Mouse (Mus musculus) thymus, adult 2 months (tissue): ENCODE results near the gene Trank1. TPM values are rescaled to one million over a fixed set of nuclear protein-coding genes. Genes with fewer than 3 reads are reported as not detected.

Source experiments
- DNase-seq: peaks from one replicate; pipeline ENCODE4 v3.0.0; 2021
- H3K27ac ChIP-seq: fragments of 200-500 bp; 2 replicates; pipeline ENCODE4 v1.5.1; 2012; ENCODE audit warnings: low read length, control low read depth; ENCODE audit not compliant: control insufficient read depth, insufficient read depth
- H3K27me3 ChIP-seq: fragments of 200-500 bp; 2 replicates; pipeline ENCODE4 v1.6.1; 2012; ENCODE audit warnings: mild to moderate bottlenecking, low read length, moderate library complexity, mixed read lengths; ENCODE audit not compliant: control insufficient read depth, insufficient read depth
- H3K36me3 ChIP-seq: fragments of 200-500 bp; 2 replicates; pipeline ENCODE4 v1.6.1; 2012; ENCODE audit warnings: mild to moderate bottlenecking, low read length, moderate library complexity; ENCODE audit not compliant: control insufficient read depth, insufficient read depth
- H3K4me1 ChIP-seq: fragments of 200-500 bp; replicated peaks from 2 replicates; pipeline ENCODE4 v1.6.1; 2012; ENCODE audit warnings: low read length; ENCODE audit not compliant: control insufficient read depth, insufficient read depth
- H3K4me3 ChIP-seq: fragments of 200-500 bp; 2 replicates; pipeline ENCODE4 v1.5.1; 2012; ENCODE audit warnings: mild to moderate bottlenecking, low read length, control low read depth, moderate library complexity; ENCODE audit not compliant: control insufficient read depth, insufficient read depth
- CTCF ChIP-seq: fragments of 200-500 bp; IDR thresholded peaks from 2 replicates; pipeline ENCODE4 v1.5.1; 2012; ENCODE audit warnings: mild to moderate bottlenecking, control low read depth, low read length, moderate library complexity, borderline replicate concordance; ENCODE audit not compliant: control insufficient read depth, poor library complexity, insufficient read depth; ENCODE audit errors: extremely low read depth
- POLR2A ChIP-seq: fragments of 200-500 bp; IDR thresholded peaks from 2 replicates; pipeline ENCODE4 v1.6.1; 2012; ENCODE audit warnings: mild to moderate bottlenecking, low read length, control low read depth, moderate library complexity; ENCODE audit not compliant: control insufficient read depth, poor library complexity, insufficient read depth; ENCODE audit errors: extremely low read depth
- WGBS: fragments of 180-500 bp; shearing (Covaris S2); methylation state at CpG from one replicate; pipeline ENCODE4 v1.1.7; 2018; 5-methylcytosine and 5-hydroxymethylcytosine counted together
- polyA plus RNA-seq: library from polyadenylated mRNA; depleted of rRNA; stranded (reverse); fragments of >200 nt; gene quantifications from 2 replicates; pipeline ENCODE4 v1.2.3, GENCODE M21; 2012

Trank1 gene
- polyA plus RNA-seq, 1 experiment = 0.13 TPM

DNA sequence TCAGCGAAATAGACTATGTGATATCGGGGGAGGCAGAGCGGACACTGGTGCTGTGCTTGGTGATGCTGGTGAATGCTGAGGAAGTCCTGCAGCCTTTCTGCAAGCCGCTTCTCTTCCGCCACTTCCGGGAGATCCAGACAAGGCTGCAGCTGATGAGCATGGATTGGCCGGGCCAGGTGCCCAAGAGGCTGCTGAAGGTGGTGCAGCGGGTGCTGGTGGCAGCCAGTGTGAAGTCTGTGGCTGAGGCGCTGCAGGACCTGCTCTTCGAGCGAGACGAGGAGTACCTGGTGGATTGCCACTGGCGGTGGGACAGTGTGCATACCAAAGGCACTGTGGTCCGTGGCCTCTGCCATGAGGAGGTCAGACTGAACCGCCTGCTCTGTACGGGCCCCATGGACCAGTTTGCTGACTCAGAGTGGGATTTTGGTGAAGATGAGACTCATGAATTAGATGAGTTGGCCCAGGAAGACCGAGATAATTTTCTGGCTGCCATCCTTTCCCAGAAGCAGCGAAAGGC lies 80.4 kb downstream of the Trank1 start:
- no peak overlapping the region for H3K27ac ChIP-seq
- 90% methylated on average over 18 of the region's 18 CpGs for WGBS
- DNase-seq = no peak
- no peaks in the 10 kb centered on the region for H3K36me3 ChIP-seq
- no peak overlapping the region for H3K4me3 ChIP-seq
- no peaks in the 10 kb centered on the region for H3K27me3 ChIP-seq
- TF ChIP-seq CTCF (no peak), POLR2A (no peak)
- no peaks in the 10 kb centered on the region for H3K4me1 ChIP-seq

DNA sequence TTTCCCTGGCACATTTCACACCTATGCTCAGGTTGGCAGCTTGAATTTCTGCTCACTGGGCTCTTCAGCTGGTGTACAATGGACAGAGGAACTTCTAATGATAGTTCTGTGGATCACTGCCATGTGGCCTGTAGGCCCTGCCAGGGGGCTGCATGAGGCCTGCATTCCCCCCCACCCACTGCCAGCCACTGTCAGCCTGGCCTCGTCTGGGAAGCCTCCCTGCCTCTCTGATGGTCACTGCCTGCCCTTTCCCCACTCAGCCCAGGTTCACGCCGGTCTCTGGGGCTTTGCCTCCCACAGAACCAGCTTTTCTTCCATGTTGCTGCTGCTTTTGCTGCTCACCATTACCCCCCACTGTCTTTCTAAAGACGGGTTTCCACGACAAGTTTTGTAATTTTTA lies 83.7 kb downstream of the Trank1 start:
- no peak for TF ChIP-seq POLR2A
- TF ChIP-seq CTCF = no peak

GRCm38 (mm10) chr9:111398059-111398458 lies 86.5 kb downstream of the Trank1 start:
- H3K27ac ChIP-seq = no peak overlapping the region
- no peak for DNase-seq
- no peaks in the 10 kb centered on the region for H3K27me3 ChIP-seq
- H3K4me1 ChIP-seq = no peaks in the 10 kb centered on the region
- 82% methylated on average over 2 of the region's 2 CpGs for WGBS
- no peak overlapping the region for H3K4me3 ChIP-seq
- no peak for TF ChIP-seq CTCF
- no peak for TF ChIP-seq POLR2A
- H3K36me3 ChIP-seq = no peaks in the 10 kb centered on the region

More for the DNA sequence above, 83.7 kb downstream of the Trank1 start:
- no peak overlapping the region for H3K4me3 ChIP-seq
- H3K36me3 ChIP-seq = no peaks in the 10 kb centered on the region
- H3K4me1 ChIP-seq = no peaks in the 10 kb centered on the region
- H3K27ac ChIP-seq = no peak overlapping the region
- no peaks in the 10 kb centered on the region for H3K27me3 ChIP-seq
- no peak for DNase-seq
- 91% methylated on average over 5 of the region's 5 CpGs for WGBS

- TF ChIP-seq CTCF (no peak), POLR2A (no peak)
- H3K4me3 ChIP-seq = no peak overlapping the region
- WGBS = 91% methylated on average over 4 of the region's 4 CpGs
Measured at GRCm38 (mm10) chr9:111400089-111400488, 88.5 kb downstream of the Trank1 start.

DNA sequence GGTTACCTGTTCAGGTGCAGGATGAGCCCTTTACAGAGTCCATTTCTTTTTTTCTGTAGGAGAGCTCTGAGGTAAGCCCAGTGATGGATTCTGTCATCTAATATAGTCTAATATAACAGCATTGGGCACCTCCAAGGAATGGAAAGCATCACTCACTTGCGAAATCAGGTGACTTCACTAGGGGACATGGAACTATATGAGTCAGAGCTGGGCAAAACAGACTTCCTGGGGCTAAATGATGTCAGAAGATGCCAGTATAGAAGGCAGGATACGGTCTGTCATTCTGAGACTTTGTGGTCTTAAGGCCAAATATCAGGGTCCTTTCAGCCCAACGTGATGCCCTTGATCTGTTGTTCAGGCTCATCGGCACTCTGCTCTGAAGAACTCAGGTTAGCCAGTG lies 91.6 kb downstream of the Trank1 start:
- Histone ChIP-seq H3K36me3 (no peaks in the 10 kb centered on the region), H3K27me3 (no peaks in the 10 kb centered on the region), H3K4me1 (no peaks in the 10 kb centered on the region), H3K4me3 (no peak overlapping the region), H3K27ac (no peak overlapping the region)
- DNase-seq = no peak
- TF ChIP-seq POLR2A (no peak), CTCF (no peak)
- WGBS = 90% methylated on average over 4 of the region's 4 CpGs

More at GRCm38 (mm10) chr9:111400089-111400488, 88.5 kb downstream of the Trank1 start:
- H3K36me3 ChIP-seq = no peaks in the 10 kb centered on the region
- no peak overlapping the region for H3K27ac ChIP-seq
- no peaks in the 10 kb centered on the region for H3K27me3 ChIP-seq
- no peaks in the 10 kb centered on the region for H3K4me1 ChIP-seq
- DNase-seq = no peak

- Histone ChIP-seq H3K4me1 (no peaks in the 10 kb centered on the region), H3K27me3 (no peaks in the 10 kb centered on the region), H3K36me3 (no peaks in the 10 kb centered on the region), H3K4me3 (no peak overlapping the region), H3K27ac (no peak overlapping the region)
- no peak for TF ChIP-seq CTCF
- no peak for TF ChIP-seq POLR2A
- no peak for DNase-seq
- WGBS = 89% methylated on average over 12 of the region's 12 CpGs
Measured at GRCm38 (mm10) chr9:111404346-111405079, 93.0 kb downstream of the Trank1 start.
